Mouse (Mus musculus): Measurements from ENCODE around the gene Wnk3.

Wnk3 gene

GRCm38 (mm10) chrX:151197778-151198177 is at the start of gene Wnk3:
Wnk3 (plus strand) TSS chrX:151198078.
- 89% methylated on average over 2 of the region's 2 CpGs for WGBS

GRCm38 (mm10) chrX:151158414-151158813 is 39.5 kb upstream of the Wnk3 start:
- 78% methylated on average over 6 of the region's 6 CpGs for WGBS

DNA sequence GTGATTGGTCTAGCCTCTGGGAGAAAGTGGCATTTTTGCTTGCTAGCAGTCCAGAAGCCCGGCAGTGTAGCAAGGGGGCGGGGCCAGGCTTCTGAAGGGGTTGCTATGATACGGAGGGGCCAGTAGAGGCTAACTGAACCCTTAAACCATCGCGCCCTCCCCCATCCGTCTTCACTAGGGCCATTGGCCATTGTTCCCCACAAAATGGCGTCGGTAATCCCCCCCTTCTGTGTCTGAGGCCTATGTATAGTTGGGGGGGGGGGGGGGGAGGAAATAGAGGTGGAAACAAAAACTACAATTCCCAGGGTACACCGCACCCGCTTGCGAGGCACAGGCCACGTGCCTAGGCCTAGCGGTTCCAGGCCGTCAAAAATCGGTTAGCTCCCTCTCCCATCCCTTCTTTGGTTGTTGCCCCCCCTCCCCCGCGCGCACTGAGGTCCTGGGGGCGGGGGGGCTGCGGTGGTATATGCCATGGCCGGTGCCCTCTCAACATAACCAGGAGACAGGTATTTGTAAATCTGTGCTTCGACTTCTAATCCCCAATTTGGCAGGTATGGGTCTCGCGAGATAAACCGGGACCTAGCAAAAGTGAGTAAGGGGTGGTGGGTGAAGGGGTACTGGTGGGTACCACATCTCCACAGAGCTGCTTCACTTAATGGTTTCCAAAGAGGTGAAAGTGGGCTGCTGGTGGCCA is 29.3 kb upstream of the Wnk3 start:
- 6% methylated on average over 17 of the region's 25 CpGs for WGBS

- 5% methylated on average over 36 of the region's 58 CpGs for WGBS
Measured at GRCm38 (mm10) chrX:151169261-151169961, 28.5 kb upstream of the Wnk3 start.

DNA sequence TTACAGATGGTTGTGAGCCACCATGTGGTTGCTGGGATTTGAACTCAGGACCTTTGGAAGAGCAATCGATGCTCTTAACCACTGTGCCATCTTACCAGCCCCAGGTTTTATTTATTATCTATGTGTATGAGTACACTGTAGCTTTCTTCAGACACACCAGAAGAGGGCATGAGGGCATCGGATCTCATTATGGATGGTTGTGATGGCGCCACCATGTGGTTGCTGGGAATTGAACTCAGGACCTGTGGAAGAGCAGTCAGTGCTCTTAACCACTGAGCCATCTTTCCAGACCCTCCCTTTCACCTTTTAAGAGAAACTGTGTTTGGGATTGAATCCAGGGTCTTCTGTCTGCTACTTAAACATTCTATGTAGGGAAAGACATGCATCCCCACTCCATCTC is 24.7 kb upstream of the Wnk3 start:
- WGBS = 63% methylated on average over 3 of the region's 3 CpGs

DNA sequence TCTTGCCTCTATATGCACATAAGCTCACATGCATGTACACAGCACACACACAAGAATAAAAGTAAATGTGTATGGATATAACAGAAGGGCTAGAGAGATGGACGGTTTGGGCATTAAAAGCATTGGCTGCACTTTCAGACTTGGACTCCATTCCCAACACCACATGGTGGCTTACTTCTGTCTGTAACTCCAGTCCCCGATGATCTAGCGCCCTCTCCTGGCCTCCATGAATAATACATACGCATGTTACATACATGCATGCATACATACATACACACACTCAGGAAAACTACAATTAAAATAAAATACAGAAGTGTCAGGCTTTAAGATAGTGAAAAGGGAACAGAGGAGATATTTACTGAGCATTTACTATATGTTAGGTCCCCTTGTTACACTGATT is 115.9 kb downstream of the Wnk3 start:
- 81% methylated on average over 4 of the region's 4 CpGs for WGBS

DNA sequence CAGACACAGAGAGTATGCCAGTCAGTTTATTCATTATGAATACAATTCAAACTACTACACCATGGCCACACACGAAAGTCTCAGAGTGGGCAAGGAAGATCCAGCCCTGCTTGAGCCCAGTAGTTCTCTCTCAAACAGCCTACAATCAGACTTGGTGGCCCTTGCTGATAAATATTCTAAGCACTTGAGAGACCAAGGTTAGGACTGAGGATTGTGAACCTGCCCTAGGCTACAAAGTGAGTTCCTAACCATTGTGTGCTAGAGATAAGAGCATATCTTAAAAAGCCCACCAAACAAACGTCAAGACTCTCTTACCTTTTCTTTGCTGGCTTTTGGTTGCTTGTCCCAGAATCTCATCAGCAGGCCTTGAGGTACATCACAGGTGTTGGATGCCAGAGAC is 135.7 kb downstream of the Wnk3 start:
- WGBS = 93% methylated on average over 2 of the region's 2 CpGs

GRCm38 (mm10) chrX:151337804-151338203 is 139.9 kb downstream of the Wnk3 start:
- WGBS = 60% methylated on average over 4 of the region's 4 CpGs

- WGBS = 8% methylated on average over 36 of the region's 56 CpGs
Measured at GRCm38 (mm10) chrX:151343761-151344500, 146.1 kb downstream of the Wnk3 start, which contains the start of gene Fam120c. Fam120c (plus strand) TSS chrX:151344175.

- WGBS = 1% methylated on average over 33 of the region's 33 CpGs
Measured at GRCm38 (mm10) chrX:151344501-151344984, 146.7 kb downstream of the Wnk3 start.

DNA sequence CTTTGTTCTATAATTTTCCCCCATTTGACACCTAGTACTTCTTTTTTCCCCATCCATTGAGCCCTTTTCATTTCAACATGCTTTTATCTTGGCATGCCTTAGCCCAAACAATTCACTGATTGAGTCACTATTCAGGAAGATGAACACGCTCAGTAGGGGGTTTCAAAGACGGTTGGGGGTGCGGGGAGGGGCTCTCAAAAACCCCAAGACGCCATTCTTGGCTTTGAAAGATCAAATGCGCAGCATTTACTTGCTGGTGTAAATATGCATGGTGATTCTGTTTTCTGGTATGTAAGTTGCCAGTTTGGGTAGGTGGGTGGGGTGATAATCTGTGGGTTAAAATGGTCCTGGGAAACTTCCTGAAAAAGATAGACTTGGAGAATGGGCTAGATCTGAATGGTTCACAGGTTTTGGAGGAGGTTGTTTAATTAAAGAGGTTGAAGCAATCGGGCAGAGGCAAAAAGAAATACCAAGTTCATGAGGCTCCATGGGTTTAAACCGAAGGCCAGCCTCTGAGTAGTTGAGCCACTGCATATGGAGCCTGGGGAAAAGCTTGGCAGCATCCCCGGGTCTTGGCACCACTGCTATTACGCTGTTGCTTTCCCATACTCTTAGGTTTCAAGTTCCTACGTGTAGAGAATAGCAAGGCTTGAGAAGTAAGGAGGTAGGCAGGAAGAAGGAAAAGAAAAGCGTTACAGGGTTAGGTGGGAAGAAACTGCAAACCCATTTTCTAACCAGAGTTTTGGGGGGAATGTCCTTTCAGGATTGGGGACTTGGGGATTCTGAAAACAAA is 147.7 kb downstream of the Wnk3 start:
- 12% methylated on average over 11 of the region's 11 CpGs for WGBS

DNA sequence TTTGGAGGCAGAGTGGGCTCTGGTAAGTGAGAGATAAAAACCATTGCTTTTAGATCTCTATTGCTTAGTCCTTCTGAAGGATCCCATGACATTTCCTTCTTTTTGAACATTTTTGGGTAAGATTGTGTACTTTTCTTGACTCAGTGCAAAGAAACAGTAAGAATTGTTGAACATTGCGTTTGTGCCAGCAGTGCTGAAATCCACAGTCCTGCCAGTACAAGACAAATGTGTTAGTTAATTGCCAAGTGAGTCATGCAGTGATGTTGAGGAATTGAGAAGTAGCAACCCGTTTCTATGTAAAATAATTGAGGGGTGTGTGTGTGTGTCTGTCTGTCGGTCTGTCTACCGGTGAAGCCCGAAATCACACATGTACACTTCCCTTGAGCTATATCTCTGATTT is 151.4 kb downstream of the Wnk3 start:
- WGBS = 33% methylated on average over 5 of the region's 5 CpGs

All from cerebral cortex, adult 2 months (tissue).